ENCODE assay signal across 8 mouse cellular contexts in genomic region chr1:93210213-93210641, GRCm38 (mm10). TPM values are rescaled to one million over a fixed set of nuclear protein-coding genes. Genes with fewer than 3 reads are reported as not detected.
DNase-seq lines count a peak whose midpoint lies in the region; ATAC-seq and TF ChIP-seq lines count a peak whose summit lies in the region.

No protein-coding gene starts in this region.

- DNase-seq in 416B (ENCODE audit: low read depth): peak; percentile 16
- peak; percentile 70 for DNase-seq in adrenal gland, postnatal 25 days
- peak; percentile 29 to 48 for DNase-seq in frontal cortex, adult 2 months (ENCODE audit: extremely low spot score in 1 of 2, low spot score in 1 of 2)
- DNase-seq in layer of hippocampus, adult 2 months (ENCODE audit: low spot score in 2 of 2): peak; percentile 46 to 53
- DNase-seq in right cerebral cortex, postnatal 36 days (ENCODE audit: low spot score in 2 of 2): peak; percentile 12 to 26
- DNase-seq in natural killer cell, adult 2 months (ENCODE audit: low spot score in 2 of 2): no peak

- 0 out of 2 replicates have a peak, but pooled peaks have one; percentile 5 for TF ChIP-seq CTCF in layer of hippocampus, adult 2 months (conservative IDR thresholded peaks at IDR 0.05)

- peak overlapping the region; percentile 36; the same call in 1 of the 2 replicates for H3K27ac ChIP-seq in layer of hippocampus, adult 2 months
- H3K27ac ChIP-seq in lung, embryonic 16.5 days (ENCODE audit: low read length): peak overlapping the region; percentile 94

- no peaks in the 10 kb centered on the region for H3K36me3 ChIP-seq in lung, embryonic 16.5 days (ENCODE audit: control insufficient read depth, insufficient read depth, low read length)

- peak overlapping the region; percentile 36; the same call in 1 of the 2 replicates for H3K4me2 ChIP-seq in lung, embryonic 16.5 days (ENCODE audit: low read depth, low read length)

- H3K9ac ChIP-seq in lung, embryonic 16.5 days (ENCODE audit: low read length): no peak overlapping the region

- H3K9me3 ChIP-seq in lung, embryonic 16.5 days (ENCODE audit: control insufficient read depth, low read length): no peaks in the 10 kb centered on the region

- 5% methylated on average over 9 of the region's 9 CpGs for WGBS in lung, embryonic 16.5 days

- no peaks in the 10 kb centered on the region for H3K27me3 ChIP-seq in lung, embryonic 16.5 days (ENCODE audit: control insufficient read depth, insufficient read depth, low read depth, low read length)

- peaks cover 40% of the 10 kb centered on the region for H3K4me1 ChIP-seq in lung, embryonic 16.5 days (replicated peaks; ENCODE audit: control insufficient read depth, insufficient read depth, low read length)

- peak; percentile 30 to 70; a peak in 3 of 4 replicates for ATAC-seq in hematopoietic stem cell, adult 5-6 weeks (replicated peaks in 1 of 2; ENCODE audit: insufficient read depth in 1 of 2, low FRiP score in 2 of 2, low TSS enrichment in 1 of 2, low read depth in 1 of 2, poor library complexity in 2 of 2, severe bottlenecking in 2 of 2)
- ATAC-seq in lung, embryonic 16.5 days (ENCODE audit: low read depth): peak; percentile 91

- no peak overlapping the region for H3K4me3 ChIP-seq in layer of hippocampus, adult 2 months
- no peak overlapping the region for H3K4me3 ChIP-seq in lung, embryonic 16.5 days (ENCODE audit: low read length)

RNA-seq across cellular contexts. Expression of gene Sned1, which starts 25.4 kb away (rescaled TPM):
- 32.5 and 34.1 TPM in 2 replicates for total RNA-seq in adrenal gland, postnatal 25 days (2021)
- 6.0 and 7.7 TPM in 2 replicates for polyA plus RNA-seq in frontal cortex, adult 2 months (2012; rRNA removed)
- 0.25 and 0.63 TPM in 2 replicates for total RNA-seq in hematopoietic stem cell, adult 5-6 weeks (2017)
- 1 to 10 TPM; 4.7 to 7.7 TPM for total RNA-seq in layer of hippocampus, adult 2 months (2021)
- 20.2 and 22.6 TPM in 2 replicates for polyA plus RNA-seq in lung, embryonic 16.5 days (2015; fragmentation: Nextera tagmentation; extraction: Ambion mirVana)

RNA-seq across cellular contexts. Expression of gene Crocc2, which starts 41.7 kb away (rescaled TPM):
- 0.03 TPM in 1 of 2 replicates, not detected in the other for total RNA-seq in adrenal gland, postnatal 25 days (2021)
- 0.10 and 0.11 TPM in 2 replicates for polyA plus RNA-seq in frontal cortex, adult 2 months (2012; rRNA removed)
- total RNA-seq in hematopoietic stem cell, adult 5-6 weeks (2017): 0.10 TPM in 1 of 2 replicates, not detected in the other
- under 1 TPM; 0.22 to 0.36 TPM for total RNA-seq in layer of hippocampus, adult 2 months (2021)
- 4.9 and 5.1 TPM in 2 replicates for polyA plus RNA-seq in lung, embryonic 16.5 days (2015; fragmentation: Nextera tagmentation; extraction: Ambion mirVana)

RNA-seq across cellular contexts. Expression of gene 2310007B03Rik, which starts 49.5 kb away (rescaled TPM):
- not detected in 2 replicates for total RNA-seq in adrenal gland, postnatal 25 days (2021)
- polyA plus RNA-seq in frontal cortex, adult 2 months (2012; rRNA removed): not detected in 2 replicates
- total RNA-seq in hematopoietic stem cell, adult 5-6 weeks (2017): not detected in 2 replicates
- not detected for total RNA-seq in layer of hippocampus, adult 2 months (2021)
- 23.0 and 26.0 TPM in 2 replicates for polyA plus RNA-seq in lung, embryonic 16.5 days (2015; fragmentation: Nextera tagmentation; extraction: Ambion mirVana)

Comparison
In these comparisons a context has a peak if more than half of its experiments do, and no peak if none do; other contexts are left out.
1. DNase-seq: peak in 416B (single experiment), adrenal gland, postnatal 25 days (single experiment), frontal cortex, adult 2 months (2 of 2), layer of hippocampus, adult 2 months (2 of 2) and right cerebral cortex, postnatal 36 days (2 of 2); none in natural killer cell, adult 2 months (0 of 2).